Mouse (Mus musculus) retina, postnatal 1 day (tissue): ENCODE data around the gene Nelfcd.

Source experiments
- DNase-seq: peaks from one replicate; pipeline ENCODE4 v3.0.0-alpha.2; 2012

Nelfcd gene

GRCm38 (mm10) chr2:174438181-174438580 is 22.6 kb downstream of the Nelfcd start:
- DNase-seq: no peak

- DNase-seq: peak; percentile 72
These were observed 23.3 kb downstream of the Nelfcd start, which contains the start of gene Ctsz for GRCm38 (mm10) chr2:174438737-174439449. Ctsz (minus strand) TSS chr2:174439039.

GRCm38 (mm10) chr2:174439450-174439838 is 23.8 kb downstream of the Nelfcd start:
- DNase-seq: no peak

GRCm38 (mm10) chr2:174439961-174440360 is 24.4 kb downstream of the Nelfcd start:
- DNase-seq: no peak

- no peak for DNase-seq
These were observed 26.3 kb downstream of the Nelfcd start for GRCm38 (mm10) chr2:174441898-174442297.

GRCm38 (mm10) chr2:174442460-174442859 is 26.9 kb downstream of the Nelfcd start:
- no peak for DNase-seq

GRCm38 (mm10) chr2:174443046-174443445 is 27.4 kb downstream of the Nelfcd start:
- DNase-seq: no peak

GRCm38 (mm10) chr2:174444359-174444758 is 28.8 kb downstream of the Nelfcd start:
- DNase-seq: no peak

GRCm38 (mm10) chr2:174445018-174445417 is 29.4 kb downstream of the Nelfcd start:
- DNase-seq: no peak

- no peak for DNase-seq
These were observed 30.9 kb downstream of the Nelfcd start for GRCm38 (mm10) chr2:174446492-174446891.

GRCm38 (mm10) chr2:174446905-174447304 is 31.3 kb downstream of the Nelfcd start:
- no peak for DNase-seq

- DNase-seq: no peak
These were observed 32.8 kb downstream of the Nelfcd start for GRCm38 (mm10) chr2:174448405-174448804.

GRCm38 (mm10) chr2:174450353-174450752 is 34.7 kb downstream of the Nelfcd start, which contains the start of gene Tubb1:
Tubb1 (plus strand) TSS chr2:174450695.
- no peak for DNase-seq

- no peak for DNase-seq
These were observed 38.1 kb downstream of the Nelfcd start for GRCm38 (mm10) chr2:174453681-174454080.

GRCm38 (mm10) chr2:174459365-174459764 is 43.8 kb downstream of the Nelfcd start:
- no peak for DNase-seq

GRCm38 (mm10) chr2:174463370-174463769 is 47.8 kb downstream of the Nelfcd start:
- DNase-seq: no peak

- peak; percentile 95 for DNase-seq
These were observed 48.4 kb downstream of the Nelfcd start, which contains the start of gene Atp5e for GRCm38 (mm10) chr2:174463789-174464523. Atp5e (minus strand) TSS chr2:174464105.

GRCm38 (mm10) chr2:174470333-174470732 is 54.7 kb downstream of the Nelfcd start:
- no peak for DNase-seq

- no peak for DNase-seq
These were observed 55.3 kb downstream of the Nelfcd start for GRCm38 (mm10) chr2:174470786-174471405.

- no peak for DNase-seq
These were observed 56.8 kb downstream of the Nelfcd start for GRCm38 (mm10) chr2:174472407-174472806.

GRCm38 (mm10) chr2:174472818-174473549 is 57.4 kb downstream of the Nelfcd start, which contains the start of gene Prelid3b:
Prelid3b (minus strand) TSS chr2:174473081.
- DNase-seq: peak; percentile 99

- no peak for DNase-seq
These were observed 57.9 kb downstream of the Nelfcd start for GRCm38 (mm10) chr2:174473550-174473927.
